Mouse (Mus musculus) layer of hippocampus, adult 2 months (tissue): ENCODE data around the gene Zfp346. TPM values are rescaled to one million over a fixed set of nuclear protein-coding genes. Genes with fewer than 3 reads are reported as not detected.
A peak's percentile ranks its signal among the peaks of the same experiment; 100 is the strongest.
"Not testable (repeated sequence)": the region's sequence is repeated elsewhere in the genome, so short reads cannot be mapped to it uniquely, and the experiment has no call there.

ENCODE experiments used
- DNase-seq, 2 experiments: peaks; one replicate each; pipeline ENCODE4 v3.0.0; 2022; ENCODE audit warnings: low spot score in 2 of 2
- H3K27ac ChIP-seq: fragments of 200-600 bp; 2 replicates; pipeline ENCODE4 v1.8.1; 2022
- H3K4me3 ChIP-seq: fragments of 200-600 bp; 2 replicates; pipeline ENCODE4 v1.8.1; 2022; ENCODE audit warnings: mild to moderate bottlenecking
- CTCF ChIP-seq: fragments of 200-600 bp; conservative IDR thresholded peaks from 2 replicates; pipeline ENCODE4 v1.8.1; 2022; ENCODE audit warnings: antibody characterized with exemption, mild to moderate bottlenecking, moderate library complexity
- long read RNA-seq, 2 experiments: library from polyadenylated mRNA; stranded (forward); transcript quantifications; one replicate each; pipeline ENCODE4 v2.0.0; 2021; ENCODE audit warnings: borderline mapping rate in 2 of 2
- total RNA-seq, 2 experiments: library from RNA; stranded (reverse); gene quantifications; 2 replicates each; pipeline ENCODE4 v1.2.3; 2021

Zfp346 gene
- 10 to 100 TPM; 43.0 to 50.3 TPM for total RNA-seq
- long read RNA-seq, experiment 1, transcript Zfp346-201 (7 exons, 3,333 nt): major isoform, 7 of 24 reads
- long read RNA-seq, experiment 1, partial matches to known transcripts: 2 of 24 reads
- long read RNA-seq, experiment 1, other reads (novel, unspliced or antisense): 8 of 24 reads
- long read RNA-seq, experiment 2, transcript Zfp346-201 (7 exons, 3,333 nt): major isoform, 13 of 31 reads
- long read RNA-seq, experiment 2, partial matches to known transcripts: 0 of 31 reads
- long read RNA-seq, experiment 2, other reads (novel, unspliced or antisense): 16 of 31 reads

DNA sequence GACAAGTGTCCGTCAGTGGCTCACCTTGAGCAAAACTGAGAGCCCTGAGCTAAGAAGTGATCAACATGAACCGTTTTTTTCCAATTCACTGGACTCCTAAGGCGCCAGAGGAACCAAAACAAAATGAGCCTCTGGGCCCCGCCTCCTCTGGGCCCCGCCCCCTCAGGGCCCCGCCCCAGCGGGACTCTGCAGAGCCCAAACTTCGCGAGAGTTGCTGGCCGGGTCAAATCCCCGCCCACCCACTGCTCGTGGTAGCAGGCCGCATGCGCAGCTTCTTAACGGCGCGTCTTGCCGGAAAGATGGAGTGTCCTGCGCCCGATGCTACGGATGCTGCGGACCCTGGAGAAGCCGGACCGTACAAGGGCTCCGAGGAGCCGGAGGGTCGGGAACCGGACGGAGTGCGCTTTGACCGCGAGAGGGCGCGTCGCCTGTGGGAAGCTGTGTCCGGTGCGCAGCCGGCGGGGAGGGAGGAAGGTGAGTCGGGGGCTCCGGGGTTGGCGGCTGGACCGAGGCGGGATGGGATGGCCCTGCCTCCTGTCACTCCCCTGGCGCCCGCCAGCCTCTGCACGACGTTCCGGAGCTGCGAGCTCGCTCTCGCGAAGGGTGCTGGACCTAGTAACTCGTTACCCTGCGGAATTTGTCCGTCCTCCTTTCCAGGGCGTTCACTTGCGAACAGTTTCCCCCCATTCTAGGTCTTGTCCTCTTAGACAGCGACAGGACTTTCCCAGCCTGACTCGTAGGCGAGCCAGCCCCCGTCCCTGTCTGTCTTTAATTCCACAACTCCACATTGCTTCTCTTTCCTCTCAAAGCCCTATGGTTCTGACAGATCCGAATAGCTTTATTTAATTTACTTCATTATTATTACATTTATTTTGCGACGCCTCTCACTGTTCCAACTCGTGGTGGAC is at the start of gene Zfp346:
TSS of gene Zfp346 (plus strand) at position 267 of the 908 bp plus-strand sequence.
- DNase-seq: peak; percentile 96
- Histone ChIP-seq H3K4me3 (peak within 1 kb of the TSS; percentile 85), H3K27ac (peak within 1 kb of the TSS; percentile 94)
- TF ChIP-seq CTCF: peak; percentile 68

DNA sequence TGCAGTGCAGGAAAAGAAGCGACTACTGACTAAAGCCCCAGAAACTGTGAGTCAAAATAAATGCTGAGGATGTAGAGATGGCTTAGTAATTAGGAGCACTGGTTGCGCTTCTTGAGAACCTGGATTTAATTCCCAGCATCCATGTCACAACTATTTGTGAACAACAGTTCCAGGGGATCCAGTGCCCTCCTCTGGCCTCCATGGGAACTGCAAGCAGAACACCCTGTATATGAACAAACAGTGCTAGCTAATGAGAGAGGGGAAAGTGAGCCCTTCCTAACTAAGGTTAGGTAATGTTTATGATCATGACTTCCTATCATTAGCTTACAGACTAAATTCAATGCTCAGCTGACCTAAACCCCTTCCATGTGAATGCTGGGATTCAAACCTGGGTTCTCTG is 47.1 kb upstream of the Zfp346 start:
- no peak overlapping the region for H3K27ac ChIP-seq
- DNase-seq: no peak
- peak; percentile 71 for TF ChIP-seq CTCF
- no peak overlapping the region for H3K4me3 ChIP-seq

DNA sequence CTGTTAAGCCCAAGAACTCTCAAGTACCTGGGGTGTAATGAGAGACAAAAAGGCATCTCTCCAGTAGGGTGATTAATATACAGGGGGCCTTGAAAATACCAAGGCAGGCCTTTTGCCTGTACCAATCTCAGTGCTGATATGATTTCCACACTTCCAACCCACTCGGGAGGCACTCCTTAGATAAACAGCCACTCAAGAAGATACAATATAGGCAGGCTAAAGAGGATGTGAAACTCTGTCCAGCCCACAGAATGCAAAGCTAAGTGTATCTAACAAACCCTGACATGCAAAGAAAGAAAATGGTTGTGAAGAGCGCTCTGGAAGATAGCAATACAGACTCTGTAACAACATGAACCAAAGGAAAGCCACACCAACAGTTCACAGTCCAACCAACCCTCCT is 41.8 kb upstream of the Zfp346 start:
- Histone ChIP-seq H3K4me3 (no peak overlapping the region), H3K27ac (no peak overlapping the region)
- no peak for DNase-seq
- no peak for TF ChIP-seq CTCF

- no peak overlapping the region for H3K4me3 ChIP-seq
- DNase-seq: no peak
- H3K27ac ChIP-seq: no peak overlapping the region
- no peak for TF ChIP-seq CTCF
These were observed 35.4 kb upstream of the Zfp346 start for GRCm38 (mm10) chr13:55069719-55070118.

DNA sequence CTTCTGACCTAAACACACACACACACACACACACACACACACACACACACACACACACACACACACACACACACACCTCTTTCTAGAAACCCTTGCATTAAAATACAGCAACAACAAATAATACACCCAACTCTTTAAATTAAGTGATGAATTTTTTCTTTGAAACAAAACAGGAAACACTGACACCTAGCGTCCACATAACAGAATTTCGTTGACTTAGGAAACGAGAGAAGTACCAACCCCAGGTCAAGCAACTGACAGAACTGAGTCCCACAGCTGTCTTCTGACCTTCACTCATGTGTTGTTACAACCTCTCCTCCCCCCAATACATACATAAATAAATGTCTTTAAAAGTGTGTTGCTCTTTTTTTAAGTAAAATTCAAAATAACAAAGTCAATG is 33.8 kb upstream of the Zfp346 start:
- TF ChIP-seq CTCF: peak; percentile 78
- peak; percentile 18 to 38 for DNase-seq
- no peak overlapping the region for H3K4me3 ChIP-seq
- no peak overlapping the region for H3K27ac ChIP-seq

DNA sequence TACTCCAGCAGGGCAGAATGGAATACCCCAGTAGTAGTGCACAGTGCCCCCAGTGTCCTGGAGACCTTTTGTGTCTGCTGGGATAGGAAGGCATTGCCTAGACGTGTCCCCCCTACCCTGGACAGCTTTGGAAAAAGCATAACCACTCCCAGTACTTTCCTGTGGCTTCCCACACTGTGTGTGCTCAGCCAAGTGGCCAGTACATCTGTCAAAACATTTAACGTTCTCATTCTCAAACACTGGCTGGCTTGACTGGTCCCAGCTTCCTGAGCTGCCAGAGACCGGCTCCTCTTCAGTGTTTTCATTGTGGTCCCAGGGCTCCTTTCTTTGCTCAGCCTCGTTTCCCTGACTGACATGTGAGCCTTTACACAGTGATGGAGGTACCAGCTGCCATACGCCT is 29.5 kb upstream of the Zfp346 start:
- Histone ChIP-seq H3K27ac (no peak overlapping the region), H3K4me3 (no peak overlapping the region)
- no peak for DNase-seq
- no peak for TF ChIP-seq CTCF

GRCm38 (mm10) chr13:55092588-55092987 is 12.5 kb upstream of the Zfp346 start:
- no peak overlapping the region for H3K4me3 ChIP-seq
- peak overlapping the region; percentile 81 for H3K27ac ChIP-seq
- TF ChIP-seq CTCF: no peak
- DNase-seq: peak; percentile 43 to 66

DNA sequence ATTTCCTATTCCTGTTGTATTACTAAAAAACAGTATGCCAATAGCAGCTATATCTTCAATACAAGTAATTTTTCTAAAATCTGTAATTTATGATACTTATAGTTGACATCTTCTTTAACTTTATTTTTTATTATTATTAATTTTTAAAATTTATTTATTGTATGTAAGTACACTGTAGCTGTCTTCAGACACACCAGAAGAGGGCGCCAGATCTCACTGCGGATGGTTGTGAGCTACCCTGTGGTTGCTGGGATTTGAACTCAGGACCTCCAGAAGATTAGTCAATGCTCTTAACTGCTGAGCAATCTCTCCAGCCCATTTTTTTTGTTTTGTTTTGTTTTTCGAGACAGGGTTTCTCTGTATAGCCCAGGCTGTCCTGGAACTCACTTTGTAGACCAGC is 7.3 kb upstream of the Zfp346 start:
- not testable (repeated sequence) for H3K27ac ChIP-seq, DNase-seq, H3K4me3 ChIP-seq
- peak; percentile 73 for TF ChIP-seq CTCF

DNA sequence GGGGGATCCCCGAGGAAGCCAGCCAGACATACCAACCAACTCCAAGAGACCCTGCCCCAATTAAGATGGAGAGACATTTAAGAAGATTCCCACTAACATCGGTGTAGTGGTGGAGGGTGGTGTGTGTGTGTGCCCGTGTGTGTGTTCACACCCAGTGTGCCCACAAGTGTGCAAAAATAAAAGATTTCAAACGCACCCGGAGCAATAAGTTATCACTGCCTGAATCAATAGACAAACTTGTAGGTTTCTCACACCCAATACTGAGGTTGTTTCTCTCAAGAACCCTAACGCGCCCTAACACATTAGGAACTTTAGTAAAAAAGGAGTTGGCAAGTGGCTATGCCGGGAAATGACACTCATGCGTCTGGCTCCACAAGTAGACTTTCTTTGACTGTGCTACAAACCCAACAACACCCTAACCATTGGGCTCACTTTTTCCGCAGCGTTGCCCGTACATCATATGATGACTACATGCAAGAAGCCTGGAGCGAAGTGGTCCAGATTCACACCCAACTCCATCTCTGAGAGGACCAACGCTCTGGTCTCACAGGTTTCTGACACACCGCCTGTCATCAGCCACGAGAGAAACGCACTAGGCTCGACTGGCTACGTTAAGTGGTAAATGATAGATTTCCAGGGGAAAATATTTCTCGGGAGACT is 5.9 kb upstream of the Zfp346 start:
- peak overlapping the region; percentile 91 for H3K27ac ChIP-seq
- no peak for DNase-seq
- no peak for TF ChIP-seq CTCF

DNA sequence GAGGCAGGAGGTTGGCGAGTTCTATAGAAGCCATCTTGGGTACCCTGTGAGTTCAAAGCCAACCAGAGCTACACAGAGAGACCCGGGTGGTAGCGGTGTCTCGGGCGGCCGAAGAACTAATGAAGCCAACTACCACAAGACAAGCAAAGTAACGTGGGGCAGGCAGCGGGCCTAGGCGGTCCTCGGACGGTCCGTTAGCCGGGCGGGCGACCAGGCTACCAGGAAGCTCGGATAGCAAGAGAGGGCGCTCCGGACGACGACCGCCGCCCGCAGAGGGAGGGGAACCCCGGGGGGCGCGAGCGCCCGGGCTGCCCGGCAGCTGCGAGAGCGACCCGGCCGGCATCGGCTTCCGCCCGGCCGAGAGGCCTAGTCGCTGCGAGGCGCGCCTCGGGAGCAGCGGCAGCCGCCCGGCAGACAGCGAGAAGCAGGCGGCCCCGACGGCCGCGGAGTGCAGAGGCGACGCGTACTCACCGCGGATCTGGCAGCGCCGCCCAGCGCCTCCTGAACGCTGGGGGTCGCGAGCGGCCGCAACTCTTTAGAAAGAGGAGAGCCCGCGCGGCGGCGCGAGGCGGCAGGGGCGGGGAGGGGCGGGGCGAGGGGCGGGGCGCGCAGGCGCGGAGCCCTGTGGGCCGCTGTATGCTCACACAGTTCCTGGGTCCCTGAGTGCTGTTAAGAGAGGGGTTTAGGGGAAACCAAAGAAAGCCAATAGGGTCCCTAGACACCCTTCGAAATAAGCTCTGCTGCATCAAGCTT is 5.2 kb upstream of the Zfp346 start, which contains the start of gene Uimc1:
TSS of gene Uimc1 (minus strand) at position 575 of the 753 bp plus-strand sequence.
- peak; percentile 63 to 77 for DNase-seq
- TF ChIP-seq CTCF: peak; percentile 66
- peak within 1 kb of the TSS; percentile 91 for H3K27ac ChIP-seq
- H3K4me3 ChIP-seq: peak within 1 kb of the TSS; percentile 81

More for the DNA sequence above, 5.9 kb upstream of the Zfp346 start:
- H3K4me3 ChIP-seq: peak overlapping the region; percentile 81

DNA sequence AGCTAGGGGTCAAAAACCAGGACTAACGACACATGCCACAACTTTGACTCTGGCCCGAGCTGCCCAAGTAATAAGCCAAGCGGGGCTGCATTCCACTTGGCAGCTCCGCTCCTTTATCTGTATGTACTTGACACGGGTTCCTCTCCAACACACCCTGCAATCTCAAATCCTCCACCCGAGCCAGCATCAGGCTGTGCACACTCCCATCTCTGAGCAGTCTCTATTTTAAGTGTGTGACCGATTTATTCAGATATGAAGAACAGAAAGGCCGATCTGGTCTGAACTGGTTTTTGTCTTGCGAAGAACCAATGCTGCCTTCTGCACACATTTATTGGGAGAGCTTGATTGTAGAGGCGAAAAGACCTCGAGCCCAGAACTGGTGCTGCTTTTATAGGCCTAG is 3.5 kb upstream of the Zfp346 start:
- H3K27ac ChIP-seq: no peak overlapping the region
- no peak for DNase-seq
- TF ChIP-seq CTCF: no peak
- H3K4me3 ChIP-seq: no peak overlapping the region

DNA sequence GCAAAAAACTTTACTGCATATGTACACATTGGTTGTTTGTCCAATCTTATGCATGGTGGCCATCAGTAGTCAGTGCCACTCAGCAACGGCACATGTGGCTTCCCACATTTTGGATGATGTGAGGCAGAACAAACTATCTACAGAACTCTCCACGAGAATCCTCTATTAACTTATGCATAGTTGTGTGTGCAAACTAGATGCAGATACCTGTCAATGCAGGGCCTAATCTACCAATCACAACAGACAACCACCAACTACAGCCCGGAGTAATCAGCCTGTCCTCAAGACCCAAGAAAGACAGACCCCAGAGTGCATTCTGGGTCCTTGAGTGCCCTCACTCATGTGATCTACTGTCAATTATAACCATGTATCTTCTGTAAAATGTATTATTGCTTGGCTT is 2.7 kb upstream of the Zfp346 start:
- no peak for DNase-seq
- Histone ChIP-seq H3K27ac (no peak overlapping the region), H3K4me3 (no peak overlapping the region)
- no peak for TF ChIP-seq CTCF
